Mouse (Mus musculus): ENCODE results near the gene Aoc3. TPM values are rescaled to one million over a fixed set of nuclear protein-coding genes. Genes with fewer than 3 reads are reported as not detected.
"Not testable (repeated sequence)": the region's sequence is repeated elsewhere in the genome, so short reads cannot be mapped to it uniquely, and the experiment has no call there.

Aoc3 gene
- total and polyA plus RNA-seq, 2 experiments, result 0.16 to 0.18 TPM

- no peak for TF ChIP-seq POLR2A (IDR thresholded peaks at IDR 0.05; ENCODE audit: extremely low read depth, insufficient read depth, low read length)
- no peak for TF ChIP-seq CTCF (IDR thresholded peaks at IDR 0.05; ENCODE audit: low read depth, low read length)
- Histone ChIP-seq H3K27me3 (ENCODE audit: control insufficient read depth, insufficient read depth, low read length) (no peaks in the 10 kb centered on the region), H3K4me1 (ENCODE audit: control insufficient read depth, insufficient read depth, low read length) (no peaks in the 10 kb centered on the region), H3K9ac (ENCODE audit: low read depth, low read length) (no peak overlapping the region), H3K36me3 (ENCODE audit: control insufficient read depth, insufficient read depth, low read length) (no peaks in the 10 kb centered on the region; the same call in none of the 2 replicates), H3K27ac (replicated peaks; ENCODE audit: insufficient read depth, low read depth, low read length) (no peak overlapping the region), H3K4me3 (ENCODE audit: insufficient read depth, low read depth, low read length) (no peak overlapping the region), H3K79me2 (ENCODE audit: control insufficient read depth, insufficient read depth, low read length) (no peaks in the 10 kb centered on the region)
- DNase-seq (ENCODE audit: extremely low read depth, low read depth, low spot score), result no peak
- WGBS, result 75% methylated on average over 6 of the region's 6 CpGs
Observed at GRCm38 (mm10) chr11:101328941-101329635, 1.3 kb upstream of the Aoc3 start.

GRCm38 (mm10) chr11:101330961-101331360 lies 556 bp downstream of the Aoc3 start:
- not testable (repeated sequence) for H3K27me3 ChIP-seq (ENCODE audit: control insufficient read depth, insufficient read depth, low read length); H3K36me3 ChIP-seq (ENCODE audit: control insufficient read depth, insufficient read depth, low read length); H3K79me2 ChIP-seq (ENCODE audit: control insufficient read depth, insufficient read depth, low read length); DNase-seq (ENCODE audit: extremely low read depth, low read depth, low spot score); H3K9ac ChIP-seq (ENCODE audit: low read depth, low read length); H3K4me1 ChIP-seq (ENCODE audit: control insufficient read depth, insufficient read depth, low read length); H3K27ac ChIP-seq (replicated peaks; ENCODE audit: insufficient read depth, low read depth, low read length); H3K4me3 ChIP-seq (ENCODE audit: insufficient read depth, low read depth, low read length)
- 89% methylated on average over 6 of the region's 6 CpGs for WGBS

GRCm38 (mm10) chr11:101332537-101332936 lies 2.1 kb downstream of the Aoc3 start:
- H3K9ac ChIP-seq (ENCODE audit: low read depth, low read length), result no peak overlapping the region
- no peaks in the 10 kb centered on the region for H3K4me1 ChIP-seq (ENCODE audit: control insufficient read depth, insufficient read depth, low read length)
- no peak for DNase-seq (ENCODE audit: extremely low read depth, low read depth, low spot score)
- H3K4me3 ChIP-seq (ENCODE audit: insufficient read depth, low read depth, low read length), result no peak overlapping the region
- H3K79me2 ChIP-seq (ENCODE audit: control insufficient read depth, insufficient read depth, low read length), result no peaks in the 10 kb centered on the region
- WGBS, result 87% methylated on average over 3 of the region's 3 CpGs
- H3K27ac ChIP-seq (replicated peaks; ENCODE audit: insufficient read depth, low read depth, low read length), result no peak overlapping the region
- H3K27me3 ChIP-seq (ENCODE audit: control insufficient read depth, insufficient read depth, low read length), result no peaks in the 10 kb centered on the region
- no peak for TF ChIP-seq POLR2A (IDR thresholded peaks at IDR 0.05; ENCODE audit: extremely low read depth, insufficient read depth, low read length)
- no peaks in the 10 kb centered on the region for H3K36me3 ChIP-seq (ENCODE audit: control insufficient read depth, insufficient read depth, low read length)

- DNase-seq (ENCODE audit: extremely low read depth, low read depth, low spot score), result no peak
- Histone ChIP-seq H3K36me3 (ENCODE audit: control insufficient read depth, insufficient read depth, low read length) (no peaks in the 10 kb centered on the region), H3K79me2 (ENCODE audit: control insufficient read depth, insufficient read depth, low read length) (no peaks in the 10 kb centered on the region), H3K4me3 (ENCODE audit: insufficient read depth, low read depth, low read length) (no peak overlapping the region), H3K9ac (ENCODE audit: low read depth, low read length) (no peak overlapping the region), H3K27me3 (ENCODE audit: control insufficient read depth, insufficient read depth, low read length) (no peaks in the 10 kb centered on the region), H3K27ac (replicated peaks; ENCODE audit: insufficient read depth, low read depth, low read length) (no peak overlapping the region), H3K4me1 (ENCODE audit: control insufficient read depth, insufficient read depth, low read length) (peaks cover 1% of the 10 kb centered on the region; the same call in 1 of the 2 replicates)
- 88% methylated on average over 10 of the region's 10 CpGs for WGBS
- TF ChIP-seq CTCF (IDR thresholded peaks at IDR 0.05; ENCODE audit: low read depth, low read length) (no peak), POLR2A (IDR thresholded peaks at IDR 0.05; ENCODE audit: extremely low read depth, insufficient read depth, low read length) (no peak)
Observed at GRCm38 (mm10) chr11:101334023-101334422, 3.6 kb downstream of the Aoc3 start.

- Histone ChIP-seq H3K36me3 (ENCODE audit: control insufficient read depth, insufficient read depth, low read length) (no peaks in the 10 kb centered on the region), H3K27me3 (ENCODE audit: control insufficient read depth, insufficient read depth, low read length) (no peaks in the 10 kb centered on the region), H3K79me2 (ENCODE audit: control insufficient read depth, insufficient read depth, low read length) (no peaks in the 10 kb centered on the region), H3K4me1 (ENCODE audit: control insufficient read depth, insufficient read depth, low read length) (peaks cover 1% of the 10 kb centered on the region; the same call in 1 of the 2 replicates), H3K4me3 (ENCODE audit: insufficient read depth, low read depth, low read length) (no peak overlapping the region), H3K27ac (replicated peaks; ENCODE audit: insufficient read depth, low read depth, low read length) (no peak overlapping the region), H3K9ac (ENCODE audit: low read depth, low read length) (no peak overlapping the region)
- 72% methylated on average over 6 of the region's 6 CpGs for WGBS
- no peak for DNase-seq (ENCODE audit: extremely low read depth, low read depth, low spot score)
- TF ChIP-seq CTCF (IDR thresholded peaks at IDR 0.05; ENCODE audit: low read depth, low read length), result no peak
- no peak for TF ChIP-seq POLR2A (IDR thresholded peaks at IDR 0.05; ENCODE audit: extremely low read depth, insufficient read depth, low read length)
Observed at GRCm38 (mm10) chr11:101334516-101334915, 4.1 kb downstream of the Aoc3 start.

- H3K79me2 ChIP-seq (ENCODE audit: control insufficient read depth, insufficient read depth, low read length), result no peaks in the 10 kb centered on the region
- H3K27me3 ChIP-seq (ENCODE audit: control insufficient read depth, insufficient read depth, low read length), result no peaks in the 10 kb centered on the region
- no peak for TF ChIP-seq POLR2A (IDR thresholded peaks at IDR 0.05; ENCODE audit: extremely low read depth, insufficient read depth, low read length)
- peak; percentile 72 for TF ChIP-seq CTCF (IDR thresholded peaks at IDR 0.05; ENCODE audit: low read depth, low read length)
- H3K9ac ChIP-seq (ENCODE audit: low read depth, low read length), result no peak overlapping the region
- H3K4me1 ChIP-seq (ENCODE audit: control insufficient read depth, insufficient read depth, low read length), result peaks cover 1% of the 10 kb centered on the region; the same call in 1 of the 2 replicates
- H3K4me3 ChIP-seq (ENCODE audit: insufficient read depth, low read depth, low read length), result no peak overlapping the region
- whole genome bisulfite sequencing, result 77% methylated on average over 9 of the region's 9 CpGs
- no peak for DNase-seq (ENCODE audit: extremely low read depth, low read depth, low spot score)
- no peaks in the 10 kb centered on the region for H3K36me3 ChIP-seq (ENCODE audit: control insufficient read depth, insufficient read depth, low read length)
- H3K27ac ChIP-seq (replicated peaks; ENCODE audit: insufficient read depth, low read depth, low read length), result no peak overlapping the region
Observed at GRCm38 (mm10) chr11:101335685-101336084, 5.3 kb downstream of the Aoc3 start.
